Mouse (Mus musculus): ENCODE measurements at regions not wholly inside any gene's neighbourhood (a gene's known extent, or its start where the extent isn't known, plus 50 kb on each side); places are given as distances from the start of the nearest gene placed in this dataset.

DNA sequence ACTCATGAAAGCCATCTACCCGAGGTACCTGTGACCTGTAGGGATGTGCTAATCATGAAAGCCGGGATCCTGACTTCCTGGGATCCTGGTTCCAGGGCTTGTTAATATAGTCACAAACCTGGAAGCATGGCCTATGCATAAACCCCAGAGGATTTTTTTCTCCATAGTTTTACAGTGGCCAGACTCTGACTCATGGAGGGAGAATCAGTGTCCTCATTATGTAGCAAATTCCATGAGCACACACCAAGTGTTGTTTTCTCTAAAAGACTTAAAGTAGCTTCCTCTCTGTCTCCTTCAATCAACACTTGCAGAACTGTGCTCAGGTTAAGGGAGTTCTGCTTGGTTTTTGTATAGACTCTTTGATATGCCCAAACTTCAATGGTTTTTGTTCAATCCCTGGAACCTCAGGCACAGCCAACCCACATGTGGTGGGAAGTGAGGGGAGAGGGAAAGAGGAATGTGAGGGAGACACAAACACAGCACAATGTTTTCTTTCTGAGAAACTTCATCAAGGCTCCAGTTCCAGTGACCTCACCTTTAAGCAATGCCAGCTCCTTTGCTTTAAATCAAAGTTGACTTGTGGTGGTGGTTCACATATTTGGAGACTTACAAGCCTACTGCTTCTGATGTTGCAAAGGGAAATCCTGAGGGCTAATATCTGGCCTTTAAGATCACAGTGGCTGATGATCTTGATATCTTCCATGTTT lies 488.6 kb upstream of the Pappa start:
- Histone ChIP-seq H3K4me3 (no peak overlapping the region), H3K27ac (no peak overlapping the region)
- no peak for TF ChIP-seq CTCF (IDR thresholded peaks at IDR 0.05)
- DNase-seq (ENCODE audit: extremely low spot score in 1 of 2, low spot score in 2 of 2): no peak
- intact Hi-C loops (cut with DNase I): no loop called here

DNA sequence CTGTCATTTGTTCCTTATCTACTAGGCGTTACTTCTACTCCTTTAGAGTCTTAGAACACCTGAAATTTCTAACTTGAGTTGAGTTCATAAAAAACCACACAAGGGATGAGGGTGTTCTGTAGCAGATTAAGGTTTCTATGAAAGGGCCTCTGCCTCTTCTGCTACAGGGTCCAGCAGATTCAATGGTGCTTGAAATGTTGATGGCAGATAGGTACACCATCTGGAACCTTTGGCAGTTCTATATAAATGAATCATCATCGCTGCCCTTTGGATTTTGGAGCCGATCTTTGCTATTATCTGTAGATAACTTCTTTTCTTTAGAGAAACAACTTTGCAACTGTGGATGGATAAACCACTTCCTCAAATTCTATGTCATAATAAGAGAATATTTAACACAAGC lies 483.9 kb upstream of the Pappa start:
- intact Hi-C loops (cut with DNase I): no loop called here
- no peak for TF ChIP-seq CTCF (IDR thresholded peaks at IDR 0.05)

DNA sequence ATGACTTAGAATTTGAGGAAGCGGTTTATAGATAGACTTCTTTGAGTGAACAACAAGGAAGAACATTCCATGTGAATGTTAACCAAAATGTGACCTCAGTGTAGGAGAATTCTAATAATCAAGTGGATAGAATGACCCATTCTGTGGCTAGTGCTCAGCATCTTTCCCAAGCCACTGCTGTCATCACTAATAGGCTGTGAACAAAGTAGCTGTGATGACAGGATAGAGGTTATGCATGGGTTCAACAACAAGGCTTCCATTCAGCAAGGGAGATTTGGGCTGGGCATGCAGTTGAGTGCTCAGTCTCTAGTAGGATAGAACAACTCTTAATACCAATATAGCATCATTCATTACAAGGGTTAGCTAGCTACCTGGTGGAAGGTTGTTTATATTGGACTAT lies 483.0 kb upstream of the Pappa start:
- no peak for TF ChIP-seq CTCF (IDR thresholded peaks at IDR 0.05)
- Histone ChIP-seq H3K27ac (no peak overlapping the region), H3K4me3 (no peak overlapping the region)
- intact Hi-C loops (cut with DNase I): no loop called here
- DNase-seq (ENCODE audit: extremely low spot score in 1 of 2, low spot score in 2 of 2): no peak

More for the DNA sequence above, 483.9 kb upstream of the Pappa start:
- no peak for DNase-seq (ENCODE audit: extremely low spot score in 1 of 2, low spot score in 2 of 2)
- no peak overlapping the region for H3K27ac ChIP-seq
- H3K4me3 ChIP-seq: no peak overlapping the region

DNA sequence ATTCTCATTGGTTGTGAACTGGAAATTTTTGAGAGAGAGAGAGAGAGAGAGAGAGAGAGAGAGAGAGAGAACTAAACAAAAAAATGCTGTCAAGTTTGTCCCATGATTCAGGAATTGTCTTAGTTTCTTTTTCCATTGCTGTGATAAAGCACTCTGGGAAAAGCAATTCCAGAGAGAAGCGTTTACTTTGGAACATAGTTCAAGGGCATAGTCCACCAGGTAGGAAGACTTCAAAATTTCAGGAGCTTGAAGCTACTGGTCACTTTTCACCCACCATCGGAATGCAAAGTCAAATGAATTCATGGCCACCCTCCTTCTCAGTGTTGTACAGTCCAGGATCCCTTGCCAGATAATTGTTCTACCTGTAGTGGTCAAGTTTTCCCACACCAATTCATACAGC lies 478.8 kb upstream of the Pappa start:
- no peak for TF ChIP-seq CTCF (IDR thresholded peaks at IDR 0.05)
- DNase-seq (ENCODE audit: extremely low spot score in 1 of 2, low spot score in 2 of 2): no peak
- no peak overlapping the region for H3K27ac ChIP-seq
- no peak overlapping the region for H3K4me3 ChIP-seq
- intact Hi-C loops (cut with DNase I): no loop called here

DNA sequence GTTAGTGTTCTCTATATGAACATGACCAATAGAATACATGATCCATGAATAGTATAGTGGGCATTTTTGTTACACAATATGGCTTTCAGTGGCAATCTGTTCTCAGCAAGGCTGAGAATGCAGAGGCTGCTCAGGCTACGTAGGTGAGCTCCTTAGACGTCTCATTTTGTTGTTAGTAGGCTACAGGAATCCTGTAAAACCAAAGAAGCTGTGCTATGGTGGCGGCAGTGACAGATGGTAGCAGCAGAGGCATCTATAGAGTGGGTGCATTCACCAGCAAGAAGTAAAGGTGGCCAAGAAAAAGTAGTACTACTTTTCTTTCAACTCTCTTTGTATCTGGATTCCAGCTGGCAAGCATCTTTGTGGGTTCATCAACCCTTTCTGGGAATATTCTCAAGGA lies 469.8 kb upstream of the Pappa start:
- DNase-seq (ENCODE audit: extremely low spot score in 1 of 2, low spot score in 2 of 2): peak in 1 of 2 experiments; percentile 17
- TF ChIP-seq CTCF (IDR thresholded peaks at IDR 0.05): no peak
- no peak overlapping the region for H3K27ac ChIP-seq
- intact Hi-C loops (cut with DNase I): no loop called here
- no peak overlapping the region for H3K4me3 ChIP-seq

DNA sequence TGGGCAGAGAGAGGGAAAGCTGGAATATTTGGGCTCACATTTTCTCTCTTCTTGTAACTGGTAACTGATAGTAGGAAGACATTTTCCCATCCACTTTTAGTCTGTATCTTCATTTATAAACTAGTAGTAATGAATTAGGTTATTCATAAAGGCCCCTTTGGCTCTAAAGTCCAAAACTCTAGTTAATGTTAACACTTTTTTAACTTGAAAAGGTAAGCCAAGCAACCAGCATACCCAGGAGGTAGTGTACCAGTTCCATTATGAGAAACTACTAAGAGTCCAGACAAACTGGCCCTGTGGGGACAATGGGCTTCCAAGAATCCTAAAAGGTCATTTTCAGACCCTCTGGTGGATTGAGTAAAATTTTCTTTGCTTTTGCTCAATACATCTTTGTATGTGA lies 468.4 kb upstream of the Pappa start:
- Histone ChIP-seq H3K27ac (no peak overlapping the region), H3K4me3 (no peak overlapping the region)
- no peak for DNase-seq (ENCODE audit: extremely low spot score in 1 of 2, low spot score in 2 of 2)
- intact Hi-C loops (cut with DNase I): no loop called here
- TF ChIP-seq CTCF (IDR thresholded peaks at IDR 0.05): no peak

DNA sequence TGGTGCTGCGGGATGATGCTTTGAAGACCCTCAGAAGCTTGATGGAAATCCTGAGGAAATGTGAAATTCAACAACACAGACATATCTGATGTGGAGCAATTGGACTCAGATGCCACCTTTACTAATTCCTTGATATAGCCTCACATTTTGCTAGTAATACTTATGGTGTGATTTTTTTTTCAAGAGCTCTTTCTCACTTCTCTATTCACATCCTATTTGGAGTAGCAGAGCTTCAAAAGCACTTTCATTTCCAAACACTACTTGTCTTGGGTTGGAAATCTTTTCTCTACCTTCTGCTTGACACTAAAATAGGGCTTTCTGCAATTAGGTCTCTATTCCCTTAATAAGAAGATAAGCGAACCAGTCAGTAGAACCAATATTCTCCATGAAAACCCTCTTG lies 460.3 kb upstream of the Pappa start:
- intact Hi-C loops (cut with DNase I): no loop called here
- no peak overlapping the region for H3K27ac ChIP-seq
- H3K4me3 ChIP-seq: no peak overlapping the region
- no peak for TF ChIP-seq CTCF (IDR thresholded peaks at IDR 0.05)
- no peak for DNase-seq (ENCODE audit: extremely low spot score in 1 of 2, low spot score in 2 of 2)

DNA sequence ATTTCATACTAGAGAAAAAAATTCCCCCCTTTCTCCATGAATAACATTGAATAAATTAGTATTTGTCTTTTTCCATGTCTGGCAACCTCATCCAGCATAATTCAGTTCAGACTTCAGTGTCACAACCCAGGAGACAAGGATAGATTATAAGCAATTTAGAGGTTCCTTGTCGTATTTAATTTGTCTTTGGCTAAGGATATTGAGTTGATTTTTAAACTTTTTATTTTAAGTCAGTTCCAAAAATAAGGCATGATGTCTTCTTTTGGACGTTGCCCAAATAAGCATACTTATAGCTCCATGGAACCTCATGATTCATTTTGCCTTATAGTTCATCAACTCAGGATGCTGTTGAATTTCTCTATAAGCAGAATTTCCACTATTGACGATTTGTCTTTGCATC lies 456.0 kb upstream of the Pappa start:
- DNase-seq (ENCODE audit: extremely low spot score in 1 of 2, low spot score in 2 of 2): no peak
- no peak overlapping the region for H3K27ac ChIP-seq
- TF ChIP-seq CTCF (IDR thresholded peaks at IDR 0.05): no peak
- H3K4me3 ChIP-seq: no peak overlapping the region
- intact Hi-C loops (cut with DNase I): no loop called here

DNA sequence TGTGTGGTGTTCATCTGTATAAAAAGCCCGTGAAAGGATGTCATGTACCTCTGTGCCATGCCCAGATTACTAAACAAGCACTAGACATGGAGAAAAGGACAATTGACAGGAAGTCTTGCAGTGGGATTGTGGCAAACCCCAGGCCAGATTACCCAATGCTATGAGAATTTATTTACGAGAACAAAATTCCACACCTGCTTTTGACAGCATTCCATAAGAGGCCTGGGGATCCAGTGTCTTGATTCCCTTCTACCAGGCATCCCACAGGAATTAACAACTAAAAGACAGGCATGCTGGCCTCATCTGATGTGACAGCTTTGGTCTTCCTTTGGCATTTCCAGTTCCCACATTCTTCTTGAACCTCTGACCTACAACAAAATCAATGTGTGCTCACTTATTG lies 454.3 kb upstream of the Pappa start:
- intact Hi-C loops (cut with DNase I): no loop called here
- DNase-seq (ENCODE audit: extremely low spot score in 1 of 2, low spot score in 2 of 2): no peak
- TF ChIP-seq CTCF (IDR thresholded peaks at IDR 0.05): no peak
- no peak overlapping the region for H3K4me3 ChIP-seq
- H3K27ac ChIP-seq: no peak overlapping the region

DNA sequence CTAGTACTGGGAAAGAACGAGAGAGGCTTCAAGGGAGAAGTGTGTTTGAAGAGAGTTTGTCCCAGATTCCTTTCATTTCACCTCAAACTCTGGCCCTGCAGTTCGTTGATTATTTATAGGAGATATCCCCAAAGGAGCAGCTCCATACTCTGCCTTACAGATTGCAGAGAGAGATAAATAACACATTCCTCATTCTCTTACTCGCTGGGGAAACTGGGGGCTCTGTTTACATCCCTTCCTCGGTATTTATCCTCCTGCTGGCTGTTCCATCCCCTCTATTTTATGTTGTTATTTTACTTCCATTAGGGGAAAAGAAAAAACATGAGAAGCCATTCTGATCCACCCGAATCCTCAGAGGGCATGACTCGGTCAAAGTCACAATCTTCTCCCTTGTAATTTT lies 447.5 kb upstream of the Pappa start:
- DNase-seq (ENCODE audit: extremely low spot score in 1 of 2, low spot score in 2 of 2): no peak
- Histone ChIP-seq H3K27ac (no peak overlapping the region), H3K4me3 (no peak overlapping the region)
- TF ChIP-seq CTCF (IDR thresholded peaks at IDR 0.05): no peak
- intact Hi-C loops (cut with DNase I): no loop called here

DNA sequence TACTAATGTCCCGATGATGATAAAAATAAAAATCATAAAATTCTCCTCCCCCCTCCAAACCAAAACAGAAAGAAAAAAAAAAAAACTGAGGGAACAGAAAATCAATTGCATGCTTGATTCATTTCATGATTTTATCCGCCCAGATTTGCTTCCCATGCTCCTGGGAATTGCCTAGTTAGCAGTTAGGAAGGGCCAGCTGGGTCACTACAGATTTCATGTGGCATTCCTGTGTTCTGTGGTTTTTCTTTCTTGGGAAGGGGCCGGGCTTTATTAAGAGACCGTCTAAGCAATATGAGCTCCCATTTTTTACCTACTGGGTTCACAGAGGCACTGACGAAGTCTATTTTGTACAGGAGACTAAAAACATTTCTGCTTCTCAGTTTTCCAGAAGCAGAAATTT lies 447.1 kb upstream of the Pappa start:
- intact Hi-C loops (cut with DNase I): no loop called here
- no peak for TF ChIP-seq CTCF (IDR thresholded peaks at IDR 0.05)

DNA sequence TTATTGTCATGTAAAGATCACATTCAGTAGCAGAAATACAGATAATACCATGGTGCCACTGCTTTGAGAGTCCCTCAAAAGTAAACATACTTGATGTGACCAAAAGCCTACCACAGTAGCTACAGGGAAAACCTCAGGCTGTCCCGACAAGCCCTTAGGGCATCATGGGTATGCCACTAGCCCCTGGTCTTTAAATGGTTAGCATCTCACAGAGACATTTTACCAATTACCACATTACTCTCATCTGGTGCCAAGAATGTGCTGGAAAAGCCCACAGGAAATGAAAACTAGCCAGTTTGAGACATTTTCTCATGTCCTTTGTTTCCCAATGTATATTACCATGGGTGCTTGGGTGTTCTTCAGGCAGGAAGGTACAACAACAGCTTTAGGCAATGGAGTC lies 439.3 kb upstream of the Pappa start:
- H3K4me3 ChIP-seq: no peak overlapping the region
- intact Hi-C loops (cut with DNase I): no loop called here
- DNase-seq (ENCODE audit: extremely low spot score in 1 of 2, low spot score in 2 of 2): no peak
- TF ChIP-seq CTCF (IDR thresholded peaks at IDR 0.05): no peak
- no peak overlapping the region for H3K27ac ChIP-seq

More for the DNA sequence above, 447.1 kb upstream of the Pappa start:
- DNase-seq (ENCODE audit: extremely low spot score in 1 of 2, low spot score in 2 of 2): no peak
- H3K4me3 ChIP-seq: no peak overlapping the region
- no peak overlapping the region for H3K27ac ChIP-seq

DNA sequence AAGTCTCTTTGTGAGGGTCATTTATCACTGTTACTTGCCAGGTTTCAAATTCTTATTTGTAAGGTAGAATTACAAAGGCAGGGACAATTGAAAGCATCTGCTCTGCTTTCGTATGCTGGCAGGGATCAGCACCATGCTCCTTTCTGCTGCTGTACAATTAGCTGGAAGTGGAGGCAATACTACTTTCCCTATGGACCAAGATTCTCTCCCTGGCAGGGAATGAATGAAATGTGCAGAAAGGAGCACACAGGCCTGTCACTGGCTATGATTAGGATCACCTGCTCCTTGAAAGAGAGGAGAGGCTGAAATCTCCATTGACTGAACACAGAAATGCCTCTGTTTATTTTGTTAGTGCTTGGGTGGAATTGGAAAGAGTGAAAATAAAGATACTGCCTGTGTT lies 427.8 kb upstream of the Pappa start:
- no peak for DNase-seq (ENCODE audit: extremely low spot score in 1 of 2, low spot score in 2 of 2)
- Histone ChIP-seq H3K27ac (no peak overlapping the region), H3K4me3 (no peak overlapping the region)
- no peak for TF ChIP-seq CTCF (IDR thresholded peaks at IDR 0.05)
- intact Hi-C loops (cut with DNase I): no loop called here

All from left cerebral cortex, adult 2 months (tissue).